Mouse (Mus musculus) heart, adult 18-20 months (tissue): Measurements from ENCODE around the gene Ebf1. TPM values are rescaled to one million over a fixed set of nuclear protein-coding genes. Genes with fewer than 3 reads are reported as not detected.

Experiments used
- DNase-seq, 2 experiments: peaks; one replicate each; pipeline ENCODE4 v3.0.0; 2021 to 2022; ENCODE audit warnings: mixed read lengths in 1 of 2
- total RNA-seq, 2 experiments: library from RNA; stranded (reverse); gene quantifications; 2 replicates each; pipeline ENCODE4 v1.2.3; 2021

Ebf1 gene
- total RNA-seq, 2 experiments from 2014 or later = 9.9 to 12.9 TPM

DNA sequence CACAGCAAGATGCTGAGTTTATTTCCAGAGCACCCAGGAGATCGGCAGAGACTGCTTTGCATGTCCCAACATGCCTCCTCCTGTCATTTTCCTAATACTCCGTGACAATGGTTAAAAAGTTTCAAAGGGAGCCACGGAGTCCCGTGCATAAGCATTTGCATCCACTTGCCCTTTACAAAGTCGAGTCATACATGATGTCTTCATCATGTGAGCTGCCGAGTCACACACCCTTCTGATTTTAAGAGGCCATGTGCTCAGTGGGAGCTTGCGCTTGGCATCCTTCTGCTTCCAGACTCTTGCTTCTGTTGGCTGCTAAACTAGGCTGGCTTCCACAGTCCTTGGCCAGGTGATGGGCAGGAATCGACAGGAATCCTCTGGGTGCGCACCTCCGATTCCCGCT lies 336.7 kb downstream of the Ebf1 start:
- no peak for DNase-seq

DNA sequence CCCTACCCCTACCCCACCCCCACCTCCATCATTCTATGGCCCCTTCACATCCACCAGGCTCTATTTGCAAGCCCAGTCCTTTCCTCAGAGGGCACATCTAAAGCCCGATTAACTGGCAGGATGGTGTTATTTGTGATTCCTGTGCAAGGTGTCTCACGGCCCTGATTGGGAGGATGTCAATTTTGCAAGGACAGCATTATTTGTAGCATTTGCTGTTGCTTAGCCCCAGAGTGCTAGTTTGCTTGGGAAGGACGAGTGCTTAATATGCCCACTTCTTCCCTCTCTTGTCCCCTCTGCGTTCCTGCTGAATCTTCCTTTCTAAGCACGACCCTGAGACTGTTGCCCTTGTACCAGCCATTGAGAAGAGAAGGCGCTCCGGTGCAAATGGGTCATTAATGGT lies 337.2 kb downstream of the Ebf1 start:
- DNase-seq = no peak

DNA sequence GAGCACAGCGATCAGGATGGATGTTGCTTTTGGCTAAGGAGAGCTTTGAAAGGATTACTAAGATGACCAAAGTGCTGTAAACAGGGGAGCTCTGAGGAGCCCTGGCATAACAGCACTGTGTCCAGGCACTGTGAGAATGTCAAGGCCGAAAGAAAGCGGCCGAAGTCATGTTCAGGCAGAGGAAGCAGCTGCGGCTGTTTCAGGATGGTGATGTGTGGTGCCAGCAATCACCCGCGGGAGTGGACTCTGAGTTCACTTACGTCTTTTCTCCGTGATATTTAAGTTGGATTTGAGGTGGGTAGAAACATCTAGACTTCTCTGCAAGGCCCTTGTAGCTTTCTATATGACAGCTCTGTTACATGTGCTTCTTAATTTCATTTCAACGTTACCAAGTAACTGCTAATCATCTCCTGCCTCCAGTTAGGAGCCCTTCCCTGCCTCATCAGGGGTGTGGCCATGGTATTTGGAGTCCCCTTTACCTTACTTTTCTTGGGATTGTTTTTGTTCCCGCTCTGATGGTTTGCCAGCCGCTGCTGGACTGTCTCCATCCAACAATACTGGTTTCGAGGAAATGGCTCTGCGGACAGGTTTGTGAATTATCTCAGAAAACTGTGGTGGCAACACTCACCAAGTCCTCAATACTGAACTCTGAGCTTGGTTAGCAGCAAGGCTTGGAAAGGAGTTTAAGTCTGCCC lies 345.8 kb downstream of the Ebf1 start:
- peak in 1 of 2 experiments; percentile 22 for DNase-seq

DNA sequence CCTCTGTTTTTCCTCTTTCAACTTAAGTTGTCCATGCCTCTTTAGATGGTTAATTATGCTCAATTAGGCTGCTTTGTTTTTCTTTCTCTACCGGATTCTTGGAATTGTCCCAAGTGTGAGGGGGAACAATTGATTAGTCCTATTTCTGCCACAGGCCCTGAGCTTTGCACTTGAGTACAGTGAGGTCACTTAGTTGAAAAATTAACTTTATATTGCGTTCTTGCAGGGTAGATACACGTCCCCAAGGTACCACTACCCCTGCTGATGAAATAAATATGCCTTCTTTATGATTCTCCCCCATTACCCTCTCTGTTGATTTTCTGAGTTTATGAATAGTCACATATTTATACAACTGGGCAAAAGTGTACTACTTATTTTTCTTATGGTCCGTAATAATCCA lies 351.9 kb downstream of the Ebf1 start:
- DNase-seq = no peak

DNA sequence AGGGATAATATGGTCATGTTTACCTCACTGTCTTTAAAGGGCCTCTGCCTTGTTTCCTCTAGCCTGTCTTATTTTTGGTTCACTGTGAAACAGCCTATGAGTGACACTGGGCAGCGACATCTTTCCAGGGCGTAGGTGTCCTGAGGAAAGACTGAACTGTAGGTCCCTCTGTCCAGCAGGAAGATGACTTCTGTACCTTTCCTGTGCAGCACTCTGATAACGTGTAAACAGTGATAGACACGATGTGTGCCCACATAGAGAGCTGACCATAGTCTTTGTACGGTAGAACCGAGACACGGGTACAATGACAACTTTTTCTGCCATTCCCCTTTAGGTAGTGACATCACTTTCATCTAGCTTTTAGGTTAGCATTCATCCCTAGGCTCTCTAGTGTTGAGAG lies 357.2 kb downstream of the Ebf1 start:
- DNase-seq = no peak

DNA sequence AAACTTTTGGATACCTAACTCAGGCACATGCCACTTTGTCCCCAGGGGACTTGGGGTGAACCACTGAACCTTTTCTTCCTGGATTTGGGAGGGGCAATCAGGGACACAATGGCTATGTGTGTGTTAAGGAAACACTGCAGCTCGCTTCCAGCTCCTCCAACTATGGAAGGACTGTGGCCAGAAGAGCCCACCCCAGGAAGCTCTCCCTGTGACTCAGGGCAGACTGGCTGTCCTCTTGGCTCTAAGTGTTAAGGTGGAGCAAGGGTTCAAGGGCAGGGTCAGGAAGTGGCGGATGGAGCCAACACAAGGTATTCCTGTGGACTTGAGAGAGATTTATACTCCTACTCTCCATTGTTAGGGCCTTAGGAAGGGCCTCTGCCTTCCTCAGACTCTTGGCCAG lies 358.0 kb downstream of the Ebf1 start:
- peak; percentile 64 to 85 for DNase-seq

DNA sequence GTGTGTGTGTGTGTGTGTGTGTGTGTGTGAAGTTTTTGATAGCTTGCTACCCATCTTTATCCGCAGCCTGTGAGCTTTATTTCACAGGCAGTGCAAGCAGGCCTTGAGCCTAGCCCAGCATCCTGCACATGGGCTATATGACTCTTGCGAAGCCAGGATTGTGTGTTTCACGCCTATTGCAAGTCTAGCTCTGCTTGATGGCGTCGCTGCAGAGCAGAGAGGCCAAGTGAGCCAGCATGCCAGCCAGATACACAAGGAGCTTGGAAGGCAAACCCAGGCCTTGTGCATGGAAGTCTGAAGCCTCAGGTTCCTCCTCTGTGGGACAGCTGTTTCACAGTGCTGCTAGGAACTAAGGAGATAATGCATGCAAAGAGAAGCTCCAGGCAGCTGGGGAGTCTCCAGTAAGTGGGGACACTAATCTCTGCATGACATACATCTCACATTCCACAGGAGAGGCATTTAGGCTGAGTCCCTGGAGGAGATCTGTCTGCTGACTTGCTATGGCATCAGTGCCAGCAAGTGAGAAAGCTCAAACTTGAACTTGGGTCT lies 359.2 kb downstream of the Ebf1 start:
- DNase-seq = no peak

DNA sequence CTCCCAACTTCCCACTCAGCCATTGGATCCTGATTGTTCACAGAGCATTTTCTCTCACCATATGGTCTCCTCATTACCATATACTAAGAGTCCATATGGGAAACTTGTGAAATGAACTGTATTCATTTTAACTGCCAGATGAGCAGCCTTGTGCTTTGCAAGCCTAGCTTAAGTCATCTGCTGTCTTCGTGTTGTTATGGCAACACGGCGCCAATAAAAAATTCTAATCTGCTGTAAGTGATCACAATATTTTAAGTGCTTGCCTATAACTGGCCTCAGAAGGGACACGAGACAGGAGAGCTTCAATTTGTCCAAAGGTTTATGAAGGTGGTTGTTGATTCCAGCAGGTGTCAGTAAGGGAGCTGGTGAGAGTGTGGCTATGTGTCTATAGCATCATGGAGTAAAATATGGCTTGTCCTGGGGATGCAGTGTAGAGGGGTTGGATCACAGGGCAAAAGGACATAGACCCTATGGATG lies 360.8 kb downstream of the Ebf1 start:
- DNase-seq = no peak

DNA sequence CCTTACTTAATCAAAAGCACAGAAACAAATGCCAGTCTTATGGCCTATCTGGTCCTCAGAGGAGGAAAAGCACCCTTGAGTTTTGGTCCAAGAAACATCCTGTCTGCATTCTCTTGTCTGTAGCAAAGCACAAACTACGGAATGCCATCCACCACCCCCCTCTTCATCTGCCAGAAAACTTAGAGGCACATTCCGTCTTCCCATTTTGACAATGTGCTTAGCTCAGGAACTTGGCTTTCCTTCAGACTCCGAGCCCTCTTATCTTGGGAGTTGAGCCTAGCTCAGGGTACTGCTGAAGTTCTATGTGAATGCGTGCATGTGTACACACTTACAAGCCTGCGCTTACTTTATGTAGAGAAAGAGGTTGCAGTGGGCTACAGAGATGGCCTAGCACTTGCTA lies 362.3 kb downstream of the Ebf1 start:
- DNase-seq = peak in 1 of 2 experiments; percentile 25

DNA sequence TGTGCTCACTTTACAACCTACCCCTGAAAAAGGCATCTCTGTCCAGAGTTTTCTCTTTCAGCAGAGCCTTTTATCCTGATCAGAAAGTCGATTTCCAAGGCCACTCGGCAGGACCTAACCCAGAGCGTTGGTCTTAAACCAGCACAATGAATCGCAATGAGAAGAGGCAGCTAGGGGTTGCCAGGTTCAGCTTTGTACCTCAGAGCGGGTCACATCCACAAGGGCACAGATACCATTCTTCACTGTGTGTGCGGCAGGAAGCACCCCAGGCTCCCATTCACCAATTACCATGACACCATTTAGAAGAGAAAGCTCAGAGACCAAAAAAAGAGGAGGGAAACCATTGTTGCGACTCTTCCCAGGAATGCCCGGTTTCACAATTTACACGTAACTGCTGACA lies 365.1 kb downstream of the Ebf1 start:
- no peak for DNase-seq

DNA sequence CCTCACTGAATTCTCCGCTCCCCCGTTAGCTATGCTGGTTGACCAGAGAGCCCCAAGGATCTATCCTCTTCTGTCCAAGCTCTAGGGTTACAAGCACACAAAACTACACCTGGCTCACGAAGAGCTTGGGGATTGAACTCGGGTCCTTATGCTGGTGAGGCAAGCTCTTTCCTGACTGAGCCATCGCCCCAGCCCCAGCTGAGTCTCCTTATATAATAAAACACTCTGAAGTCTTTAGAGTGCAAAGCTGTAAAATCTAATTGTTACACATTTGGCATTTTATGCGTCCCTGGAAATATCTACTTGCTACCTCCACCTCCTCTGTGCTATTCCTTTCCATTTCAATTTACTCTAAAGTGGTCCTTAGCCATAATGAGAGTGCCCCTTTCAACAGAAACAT lies 366.8 kb downstream of the Ebf1 start:
- DNase-seq = no peak

DNA sequence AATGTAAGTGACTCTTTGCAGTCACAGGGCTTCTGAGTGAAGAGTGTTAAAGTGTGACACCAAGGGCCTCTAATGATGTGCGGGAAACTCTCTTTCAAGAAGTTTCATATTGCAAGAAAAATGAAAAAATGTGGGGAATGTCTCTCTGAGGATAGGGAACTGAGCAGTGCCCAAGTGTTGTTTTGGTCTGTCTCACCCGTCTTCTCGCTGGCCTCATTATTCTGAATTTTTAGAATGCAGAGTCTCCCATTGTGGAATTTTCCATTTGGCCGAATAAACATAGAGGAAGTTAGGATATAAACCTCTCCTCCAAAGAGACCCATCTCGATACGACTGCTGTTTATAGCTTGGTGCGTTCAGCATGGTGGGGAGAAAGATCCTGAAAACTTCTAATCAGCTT lies 367.3 kb downstream of the Ebf1 start:
- no peak for DNase-seq

DNA sequence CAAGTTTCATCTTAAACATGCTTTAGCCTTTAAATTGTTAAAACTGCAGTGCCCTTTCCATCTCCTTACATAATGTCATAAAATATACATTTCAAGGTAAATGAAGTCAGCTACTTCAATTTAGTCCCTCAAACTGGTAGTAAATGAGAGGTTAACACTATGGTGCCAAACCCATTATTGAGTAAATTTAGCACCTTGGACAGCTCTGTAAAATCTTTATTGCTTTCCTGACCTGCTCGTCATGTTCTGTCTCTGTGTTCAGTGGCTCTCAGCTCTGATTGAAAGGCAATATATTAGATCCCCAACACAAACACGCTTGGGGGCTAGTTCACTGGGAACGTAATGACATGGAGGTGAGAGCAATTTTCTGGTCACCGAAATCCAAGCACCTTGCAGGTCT lies 370.7 kb downstream of the Ebf1 start:
- no peak for DNase-seq

DNA sequence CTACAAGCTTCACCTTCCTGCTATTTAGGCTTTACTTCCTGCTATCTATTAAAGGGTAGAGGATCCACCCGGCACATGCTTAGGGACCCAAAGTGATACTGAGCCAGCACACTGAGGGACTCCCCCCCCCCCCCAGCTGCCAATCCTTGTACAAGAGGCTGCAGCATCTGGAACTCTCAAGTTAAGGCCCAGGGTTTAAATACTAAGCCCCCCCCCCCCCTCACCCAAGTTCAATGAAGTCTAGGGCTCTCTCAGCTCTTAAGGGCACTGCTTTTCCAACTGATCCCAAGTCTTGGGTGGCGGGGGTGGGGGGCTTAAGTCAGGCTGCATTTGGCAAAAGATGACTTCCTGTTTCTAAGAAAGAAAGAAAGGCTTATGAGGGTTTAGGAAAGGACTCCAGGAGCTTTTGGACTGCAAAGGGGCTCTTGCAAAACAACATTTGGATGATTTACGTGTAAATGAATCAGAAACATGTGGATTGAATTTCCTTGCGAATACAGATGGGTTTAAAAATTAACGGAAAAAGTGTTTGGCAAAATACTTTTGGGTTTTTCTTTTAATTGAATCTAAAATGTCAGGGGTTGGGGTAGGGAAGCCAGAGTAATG lies 385.7 kb downstream of the Ebf1 start:
- DNase-seq = peak in 1 of 2 experiments; percentile 26

DNA sequence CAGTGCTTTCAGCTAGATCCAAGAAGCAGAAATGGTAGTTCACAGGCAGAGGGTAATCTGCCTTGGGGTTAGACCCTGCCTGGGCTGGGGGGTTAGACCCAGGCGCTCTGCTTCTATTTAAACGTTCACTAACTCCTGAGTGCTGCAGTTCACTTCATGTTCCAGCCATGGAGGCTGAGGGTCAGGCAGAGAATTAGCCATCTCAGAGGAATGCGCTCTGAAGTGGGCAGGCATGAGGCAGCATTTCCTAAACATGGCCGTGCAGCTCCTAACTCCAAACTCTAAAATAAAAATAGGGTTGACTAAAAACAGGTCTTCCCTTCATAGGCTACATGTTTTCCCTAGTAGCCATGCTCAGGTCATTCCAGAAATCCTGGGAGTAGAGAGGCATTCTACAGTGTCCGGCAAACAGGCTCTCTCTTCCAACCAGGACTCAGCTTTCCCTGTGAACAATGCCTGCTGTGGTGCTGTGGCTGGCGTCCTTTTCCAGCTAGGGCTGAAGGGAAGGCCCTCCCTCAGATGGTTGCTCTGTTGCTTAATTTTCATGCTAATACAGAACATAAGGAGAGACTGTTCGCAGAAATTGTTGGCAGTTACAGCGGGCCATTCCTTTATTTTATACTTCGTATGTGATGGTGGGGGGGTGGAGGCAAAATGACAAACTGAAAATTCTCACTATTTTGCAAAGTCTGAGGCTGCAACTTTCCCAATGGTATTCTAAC lies 386.8 kb downstream of the Ebf1 start:
- DNase-seq = no peak

DNA sequence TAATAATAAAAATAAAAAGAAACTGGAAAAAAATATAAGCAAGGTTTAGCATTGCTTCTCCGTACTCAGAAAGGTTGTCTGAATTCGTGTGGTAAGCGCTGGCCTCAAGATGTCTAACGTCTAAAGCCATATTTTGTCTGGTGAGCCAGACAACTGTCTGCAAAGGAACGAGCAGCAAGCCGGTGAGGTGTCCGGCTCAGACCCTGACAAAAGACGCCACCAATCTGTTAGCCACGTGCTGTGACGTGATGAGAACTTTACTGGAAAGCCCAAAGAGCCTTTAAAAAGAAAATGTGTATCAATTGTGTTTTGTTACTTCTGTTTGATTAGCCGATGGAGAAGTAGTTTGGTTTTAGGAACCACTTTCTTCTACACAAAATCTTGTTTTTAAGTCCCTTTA lies 390.2 kb downstream of the Ebf1 start:
- DNase-seq = no peak

DNA sequence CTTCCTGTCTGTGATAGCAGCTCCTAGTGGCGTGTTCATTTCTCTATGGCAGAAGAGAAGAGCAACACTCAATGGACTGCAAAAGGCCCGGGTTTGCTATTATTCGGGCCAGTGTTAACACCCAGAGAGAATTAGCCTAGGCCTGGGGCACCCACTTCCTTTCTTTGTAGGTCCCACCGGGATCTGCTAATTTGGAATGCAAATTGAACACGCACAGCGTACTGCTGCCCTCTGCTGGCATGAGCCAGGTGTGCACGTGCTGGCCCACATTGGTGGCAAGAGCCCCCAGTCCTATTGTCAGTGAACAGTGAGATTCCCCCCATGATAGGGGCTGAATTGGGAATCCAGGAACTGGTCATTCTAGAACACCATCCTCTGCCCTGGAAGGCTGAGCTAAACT lies 391.0 kb downstream of the Ebf1 start:
- DNase-seq = peak; percentile 80 to 93

DNA sequence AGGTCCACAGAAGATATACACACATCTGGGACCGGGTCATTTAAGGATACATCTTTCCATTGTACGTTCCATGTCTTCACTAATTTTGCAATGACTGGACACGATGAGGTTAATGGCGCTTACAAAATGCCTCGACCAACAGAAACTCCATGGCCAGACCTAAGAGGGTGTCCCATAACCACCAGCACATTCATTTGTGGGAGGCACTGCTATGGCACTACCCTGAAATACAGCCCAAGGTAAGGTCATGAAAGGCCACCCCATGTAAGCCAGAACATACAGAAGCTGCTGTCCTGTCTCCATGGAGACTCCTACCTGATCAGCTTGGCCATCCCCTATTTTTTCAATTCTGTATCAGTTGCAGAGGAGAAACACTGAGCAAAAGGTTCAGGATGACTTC lies 391.6 kb downstream of the Ebf1 start:
- no peak for DNase-seq

DNA sequence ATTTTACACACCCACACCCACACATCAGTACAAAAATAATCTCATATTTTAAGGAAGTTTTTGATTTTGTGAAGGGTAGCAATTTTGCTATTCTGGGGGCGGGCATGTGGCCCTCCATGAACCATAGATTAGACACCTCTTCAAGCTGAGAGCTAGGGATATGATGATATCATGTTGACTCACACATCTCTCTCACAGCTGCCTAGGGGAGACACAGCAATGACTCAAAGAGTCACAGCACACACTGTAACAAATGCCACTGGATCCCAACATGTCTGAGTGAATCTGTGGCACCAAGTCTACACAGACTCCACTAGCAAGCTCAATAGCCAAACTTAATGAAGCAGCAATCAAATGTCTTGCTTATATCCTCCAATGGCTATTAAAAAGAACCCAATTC lies 395.0 kb downstream of the Ebf1 start:
- DNase-seq = no peak

DNA sequence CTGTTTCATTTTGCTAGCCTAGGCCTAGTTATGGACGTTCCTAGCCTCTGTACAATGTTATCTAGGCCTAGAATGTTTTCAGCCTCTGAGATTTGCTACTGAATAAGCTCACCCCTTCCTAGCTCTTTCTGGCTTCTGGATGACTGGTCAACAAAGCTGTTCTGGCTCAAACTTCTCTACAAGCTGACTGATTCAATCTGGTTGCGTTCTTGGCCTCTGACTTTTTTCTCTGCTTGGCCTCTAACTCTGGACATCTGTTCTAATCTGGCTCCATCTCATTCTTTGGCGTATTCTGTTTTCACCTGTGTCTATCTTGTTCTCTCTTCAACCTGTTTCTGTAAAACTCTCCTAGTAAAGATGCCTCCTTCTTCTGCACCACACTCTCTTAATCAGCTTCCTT lies 400.4 kb downstream of the Ebf1 start:
- peak; percentile 45 to 65 for DNase-seq

DNA sequence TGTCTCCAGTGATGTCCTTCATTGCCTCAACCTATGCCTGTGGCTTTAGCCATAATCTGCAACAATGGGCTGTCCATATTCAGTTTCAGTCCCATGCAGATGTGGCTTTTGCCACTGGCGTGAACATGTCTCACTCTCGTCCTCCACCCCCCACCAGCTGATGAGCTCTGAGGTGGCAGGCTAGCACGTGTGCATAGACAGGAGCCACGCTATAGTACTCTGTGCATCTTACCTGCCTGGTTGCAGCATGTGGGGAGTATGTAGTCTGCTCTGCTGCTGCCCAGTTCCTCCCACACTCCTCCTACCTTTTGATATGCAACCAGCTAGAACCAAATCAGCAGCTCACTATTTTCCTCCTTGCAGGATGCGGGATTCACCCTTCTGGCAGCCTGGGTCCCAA lies 408.9 kb downstream of the Ebf1 start:
- no peak for DNase-seq

DNA sequence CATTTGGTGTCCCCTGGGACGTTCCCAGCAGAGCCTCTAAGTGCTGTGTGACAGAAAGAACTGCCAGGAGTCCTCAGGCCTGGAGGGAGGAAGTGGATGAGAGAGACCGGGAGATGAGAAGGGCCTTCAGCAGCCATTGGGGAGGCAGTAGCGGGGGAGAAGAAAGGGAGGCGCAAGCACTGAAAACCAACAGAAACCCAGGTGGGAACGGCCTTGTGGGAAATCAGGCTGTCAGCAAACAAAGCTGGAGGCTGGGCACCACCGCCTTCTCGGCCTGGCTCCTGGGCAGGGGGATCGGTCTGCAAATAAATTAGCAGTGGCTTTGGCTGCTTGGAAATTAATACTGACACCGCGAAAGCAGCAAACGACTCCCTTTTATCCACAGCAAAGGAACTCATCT lies 409.6 kb downstream of the Ebf1 start:
- DNase-seq = no peak

DNA sequence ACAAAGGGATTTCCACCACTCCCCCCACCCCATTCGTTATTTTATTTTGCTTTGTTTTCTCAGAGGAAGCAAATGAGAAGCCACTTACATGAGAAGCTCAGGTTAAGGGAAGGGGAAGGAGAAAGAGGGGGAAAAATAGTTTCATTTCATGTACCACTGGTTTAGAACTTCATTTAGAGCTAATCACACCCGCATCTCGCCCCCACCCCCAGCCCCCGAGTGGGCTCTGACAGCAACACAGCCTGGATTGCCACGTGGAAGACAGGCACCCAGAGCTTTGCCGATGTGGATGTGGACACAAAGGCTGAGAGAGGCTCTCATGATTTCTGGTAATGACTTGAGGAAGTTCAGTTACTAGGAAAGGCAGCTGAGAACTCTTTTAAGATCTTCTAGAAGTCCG lies 410.0 kb downstream of the Ebf1 start:
- no peak for DNase-seq
